Mouse (Mus musculus): Measurements from ENCODE around the gene Clec1a. TPM values are rescaled to one million over a fixed set of nuclear protein-coding genes. Genes with fewer than 3 reads are reported as not detected.

The Clec1a gene
- 0.17 and 0.26 TPM in 2 replicates for polyA plus RNA-seq (2012; rRNA removed)

GRCm38 (mm10) chr6:129451411-129452039 is at the start of gene Clec1a:
TSS of gene Clec1a (minus strand) at chr6:129452000.

GRCm38 (mm10) chr6:129408562-129408961 is 43.2 kb downstream of the Clec1a start, which contains the start of gene Clec9a:
TSS of gene Clec9a (plus strand) at chr6:129408862.

GRCm38 (mm10) chr6:129396997-129397396 is 54.8 kb downstream of the Clec1a start, which contains the start of gene Clec1b:
TSS of gene Clec1b (plus strand) at chr6:129397297.

GRCm38 (mm10) chr6:129385774-129386173 is 66.0 kb downstream of the Clec1a start, which contains the start of gene Clec12b:
TSS of gene Clec12b (minus strand) at chr6:129385874.

Other genes starting within 250 kb of the Clec1a start
- gene Cd69, start 176.6 kb downstream of the Clec1a start, polyA plus RNA-seq (2012; rRNA removed) = 0.96 and 1.2 TPM in 2 replicates
- 0.02 and 0.03 TPM in 2 replicates for gene 4922502D21Rik, start 120.2 kb downstream of the Clec1a start, polyA plus RNA-seq (2012; rRNA removed)
- 11.2 and 14.1 TPM in 2 replicates for gene Clec12a, start 109.3 kb downstream of the Clec1a start, polyA plus RNA-seq (2012; rRNA removed)
- gene Clec12b, start 66.1 kb downstream of the Clec1a start, polyA plus RNA-seq (2012; rRNA removed) = 0.04 and 0.06 TPM in 2 replicates
- gene Clec1b, start 54.7 kb downstream of the Clec1a start, polyA plus RNA-seq (2012; rRNA removed) = 15.9 and 16.5 TPM in 2 replicates
- gene Clec9a, start 43.1 kb downstream of the Clec1a start, polyA plus RNA-seq (2012; rRNA removed) = 2.0 TPM in 2 replicates
- 1.2 and 2.1 TPM in 2 replicates for gene Olr1, start 55.2 kb upstream of the Clec1a start, polyA plus RNA-seq (2012; rRNA removed)
- 0.01 TPM in 1 of 2 replicates, not detected in the other for gene Tmem52b, start 60.6 kb upstream of the Clec1a start, polyA plus RNA-seq (2012; rRNA removed)
- 29.6 and 32.6 TPM in 2 replicates for gene Gabarapl1, start 81.2 kb upstream of the Clec1a start, polyA plus RNA-seq (2012; rRNA removed)
- 0.14 and 0.29 TPM in 2 replicates for gene Klre1, start 125.9 kb upstream of the Clec1a start, polyA plus RNA-seq (2012; rRNA removed)
- gene Klrd1, start 139.8 kb upstream of the Clec1a start, polyA plus RNA-seq (2012; rRNA removed) = 1.0 and 1.3 TPM in 2 replicates
- 0.71 and 1.2 TPM in 2 replicates for gene Klrk1, start 171.9 kb upstream of the Clec1a start, polyA plus RNA-seq (2012; rRNA removed)
- gene Klrc3, start 191.3 kb upstream of the Clec1a start, polyA plus RNA-seq (2012; rRNA removed) = 0.08 TPM in 1 of 2 replicates, not detected in the other
- gene Klrc2, start 208.7 kb upstream of the Clec1a start, polyA plus RNA-seq (2012; rRNA removed) = 0.12 and 0.13 TPM in 2 replicates
- 0.52 and 0.71 TPM in 2 replicates for gene Klrc1, start 227.0 kb upstream of the Clec1a start, polyA plus RNA-seq (2012; rRNA removed)

Measured in liver, embryonic 18 days (tissue).